Mouse (Mus musculus) kidney, embryonic 14.5 days (tissue): ENCODE measurements around the gene Phyhd1. TPM values are rescaled to one million over a fixed set of nuclear protein-coding genes. Genes with fewer than 3 reads are reported as not detected.
A peak's percentile ranks its signal among the peaks of the same experiment; 100 is the strongest.

Experiments
- ATAC-seq: fragments of 200-750 bp; cut with Nextera tagmentation; 2 replicates; pipeline ENCODE4 v1.8.0; 2017; ENCODE audit warnings: moderate number of reproducible peaks, mild to moderate bottlenecking, moderate TSS enrichment, moderate library complexity; ENCODE audit not compliant: low FRiP score, low TSS enrichment
- H3K27ac ChIP-seq: fragments of 300-500 bp; sonication (generic); 2 replicates; pipeline ENCODE4 v1.5.1; 2014; ENCODE audit warnings: low read depth, mild to moderate bottlenecking, low read length, moderate library complexity, mixed read lengths
- H3K27me3 ChIP-seq: fragments of 300-500 bp; sonication (generic); 2 replicates; pipeline ENCODE4 v1.6.1; 2014; ENCODE audit warnings: mild to moderate bottlenecking, low read length; ENCODE audit not compliant: control insufficient read depth, insufficient read depth
- H3K36me3 ChIP-seq: fragments of 300-500 bp; sonication (generic); 2 replicates; pipeline ENCODE4 v1.6.1; 2014; ENCODE audit warnings: low read length, mixed read lengths; ENCODE audit not compliant: control insufficient read depth, insufficient read depth
- H3K4me1 ChIP-seq: fragments of 300-500 bp; sonication (generic); 2 replicates; pipeline ENCODE4 v1.6.1; 2014; ENCODE audit warnings: low read length, mixed read lengths; ENCODE audit not compliant: control insufficient read depth, insufficient read depth
- H3K4me2 ChIP-seq: fragments of 300-500 bp; sonication (generic); replicated peaks from 2 replicates; pipeline ENCODE4 v1.6.1; 2014; ENCODE audit warnings: low read depth, mild to moderate bottlenecking, low read length
- H3K4me3 ChIP-seq: fragments of 300-500 bp; sonication (generic); 2 replicates; pipeline ENCODE4 v1.5.1; 2014; ENCODE audit warnings: mild to moderate bottlenecking, low read length
- H3K9ac ChIP-seq: fragments of 300-500 bp; sonication (generic); 2 replicates; pipeline ENCODE4 v1.6.1; 2014; ENCODE audit warnings: low read depth, mild to moderate bottlenecking, low read length, moderate library complexity
- H3K9me3 ChIP-seq: fragments of 300-500 bp; sonication (generic); 2 replicates; pipeline ENCODE4 v1.6.1; 2016; ENCODE audit warnings: low read length; ENCODE audit not compliant: control insufficient read depth
- WGBS: fragments of 180-500 bp; shearing (Covaris S2); extraction: QIAGEN DNeasy Blood & Tissue Kit; methylation state at CpG from one replicate; pipeline ENCODE4 v1.1.7; 2014; 5-methylcytosine and 5-hydroxymethylcytosine counted together
- polyA plus RNA-seq: library from polyadenylated mRNA; unstranded; fragments of >200 nt; fragmentation: Nextera tagmentation; extraction: Ambion mirVana; gene quantifications from 2 replicates; pipeline ENCODE4 v1.2.1, GENCODE M21; 2014

The Phyhd1 gene
- polyA plus RNA-seq, 1 experiment from 2014 or later: 11.5 TPM

GRCm38 (mm10) chr2:30286192-30287026, 20.4 kb downstream of the Phyhd1 start, which contains the start of the genes Dolk and Nup188:
TSS of gene Dolk (minus strand) at chr2:30286334.
TSS of gene Nup188 (plus strand) at chr2:30286397.
- peaks cover 4% of the 10 kb centered on the region; the same call in 1 of the 2 replicates for H3K36me3 ChIP-seq
- H3K9ac ChIP-seq: peak within 1 kb of the TSS; percentile 87
- ATAC-seq: peak; percentile 95
- H3K9me3 ChIP-seq: no peaks in the 10 kb centered on the region
- peaks cover 17% of the 10 kb centered on the region for H3K4me1 ChIP-seq
- H3K27me3 ChIP-seq: no peaks in the 10 kb centered on the region
- H3K4me2 ChIP-seq: peak within 1 kb of the TSS; percentile 63
- peak within 1 kb of the TSS; percentile 78 for H3K4me3 ChIP-seq
- H3K27ac ChIP-seq: peak within 1 kb of the TSS; percentile 56; the same call in 1 of the 2 replicates
- WGBS: under 1% methylated on average over 56 of the region's 68 CpGs

- Histone ChIP-seq H3K4me3 (peak overlapping the region; percentile 78), H3K9ac (peak overlapping the region; percentile 87), H3K27ac (peak overlapping the region; percentile 56; the same call in 1 of the 2 replicates), H3K4me1 (peaks cover 17% of the 10 kb centered on the region), H3K4me2 (peak overlapping the region; percentile 63), H3K36me3 (peaks cover 4% of the 10 kb centered on the region; the same call in 1 of the 2 replicates), H3K27me3 (no peaks in the 10 kb centered on the region), H3K9me3 (no peaks in the 10 kb centered on the region)
- ATAC-seq: no peak
- under 1% methylated on average over 10 of the region's 10 CpGs for WGBS
These were observed 21.0 kb downstream of the Phyhd1 start for GRCm38 (mm10) chr2:30287027-30287373.

GRCm38 (mm10) chr2:30299525-30299924, 33.5 kb downstream of the Phyhd1 start:
- no peak for ATAC-seq
- no peak overlapping the region for H3K4me3 ChIP-seq
- H3K36me3 ChIP-seq: peaks cover 69% of the 10 kb centered on the region
- H3K27me3 ChIP-seq: no peaks in the 10 kb centered on the region
- no peak overlapping the region for H3K9ac ChIP-seq
- no peaks in the 10 kb centered on the region for H3K9me3 ChIP-seq
- no peak overlapping the region for H3K4me2 ChIP-seq
- H3K27ac ChIP-seq: no peak overlapping the region
- H3K4me1 ChIP-seq: no peaks in the 10 kb centered on the region
- WGBS: 87% methylated on average over 3 of the region's 3 CpGs

- Histone ChIP-seq H3K4me3 (no peak overlapping the region), H3K9me3 (no peaks in the 10 kb centered on the region), H3K27me3 (no peaks in the 10 kb centered on the region), H3K4me1 (no peaks in the 10 kb centered on the region), H3K9ac (no peak overlapping the region), H3K36me3 (peaks cover 74% of the 10 kb centered on the region), H3K27ac (no peak overlapping the region), H3K4me2 (no peak overlapping the region)
- ATAC-seq: no peak
- 87% methylated on average over 5 of the region's 5 CpGs for WGBS
These were observed 34.0 kb downstream of the Phyhd1 start for GRCm38 (mm10) chr2:30299966-30300365.

- Histone ChIP-seq H3K9ac (no peak overlapping the region), H3K4me3 (no peak overlapping the region), H3K36me3 (peaks cover 97% of the 10 kb centered on the region), H3K4me2 (no peak overlapping the region), H3K9me3 (no peaks in the 10 kb centered on the region), H3K27ac (no peak overlapping the region), H3K4me1 (no peaks in the 10 kb centered on the region), H3K27me3 (no peaks in the 10 kb centered on the region)
- WGBS: 94% methylated on average over 7 of the region's 7 CpGs
- ATAC-seq: no peak
These were observed 40.1 kb downstream of the Phyhd1 start for GRCm38 (mm10) chr2:30306087-30306486.

- H3K9ac ChIP-seq: no peak overlapping the region
- H3K4me3 ChIP-seq: no peak overlapping the region
- ATAC-seq: no peak
- no peak overlapping the region for H3K27ac ChIP-seq
- no peak overlapping the region for H3K4me2 ChIP-seq
- H3K9me3 ChIP-seq: no peaks in the 10 kb centered on the region
- WGBS: 87% methylated on average over 3 of the region's 3 CpGs
- no peaks in the 10 kb centered on the region for H3K4me1 ChIP-seq
- H3K36me3 ChIP-seq: peaks cover 95% of the 10 kb centered on the region
- no peaks in the 10 kb centered on the region for H3K27me3 ChIP-seq
These were observed 43.3 kb downstream of the Phyhd1 start for GRCm38 (mm10) chr2:30309351-30309750.

- peaks cover 93% of the 10 kb centered on the region for H3K36me3 ChIP-seq
- H3K9ac ChIP-seq: no peak overlapping the region
- no peak overlapping the region for H3K4me2 ChIP-seq
- H3K4me1 ChIP-seq: no peaks in the 10 kb centered on the region
- 91% methylated on average over 2 of the region's 2 CpGs for WGBS
- no peak overlapping the region for H3K4me3 ChIP-seq
- H3K9me3 ChIP-seq: no peaks in the 10 kb centered on the region
- no peak for ATAC-seq
- no peaks in the 10 kb centered on the region for H3K27me3 ChIP-seq
- no peak overlapping the region for H3K27ac ChIP-seq
These were observed 45.5 kb downstream of the Phyhd1 start for GRCm38 (mm10) chr2:30311481-30311880.

GRCm38 (mm10) chr2:30316136-30316535, 50.1 kb downstream of the Phyhd1 start:
- Histone ChIP-seq H3K9ac (no peak overlapping the region), H3K27ac (no peak overlapping the region), H3K4me2 (no peak overlapping the region), H3K36me3 (peaks cover 87% of the 10 kb centered on the region), H3K9me3 (no peaks in the 10 kb centered on the region), H3K4me1 (no peaks in the 10 kb centered on the region), H3K27me3 (no peaks in the 10 kb centered on the region), H3K4me3 (no peak overlapping the region)
- WGBS: 93% methylated on average over 4 of the region's 4 CpGs
- ATAC-seq: no peak

GRCm38 (mm10) chr2:30316955-30317354, 51.0 kb downstream of the Phyhd1 start:
- no peak overlapping the region for H3K9ac ChIP-seq

More at GRCm38 (mm10) chr2:30316955-30317354, 51.0 kb downstream of the Phyhd1 start:
- no peaks in the 10 kb centered on the region for H3K9me3 ChIP-seq
- ATAC-seq: no peak
- H3K4me3 ChIP-seq: no peak overlapping the region
- H3K27me3 ChIP-seq: no peaks in the 10 kb centered on the region
- peaks cover 90% of the 10 kb centered on the region for H3K36me3 ChIP-seq
- no peak overlapping the region for H3K4me2 ChIP-seq
- no peaks in the 10 kb centered on the region for H3K4me1 ChIP-seq
- H3K27ac ChIP-seq: no peak overlapping the region
- 96% methylated on average over 5 of the region's 5 CpGs for WGBS
